Mouse (Mus musculus) layer of hippocampus, adult 18-20 months (tissue): ENCODE results near the gene Chd3. TPM values are rescaled to one million over a fixed set of nuclear protein-coding genes. Genes with fewer than 3 reads are reported as not detected.
A peak's percentile ranks its signal among the peaks of the same experiment; 100 is the strongest.

ENCODE experiments used
- DNase-seq, 2 experiments: peaks; one replicate each; pipeline ENCODE4 v3.0.0; 2022; ENCODE audit warnings: low spot score in 2 of 2
- total RNA-seq, 2 experiments: library from RNA; stranded (reverse); gene quantifications; 2 replicates each; pipeline ENCODE4 v1.2.3; 2021

Chd3 gene
- total RNA-seq, 2 experiments from 2014 or later = 531 to 556 TPM

GRCm38 (mm10) chr11:69390400-69391034 is 21.3 kb upstream of the Chd3 start:
- DNase-seq = peak in 1 of 2 experiments; percentile 90

- DNase-seq = peak in 1 of 2 experiments; percentile 65
These were observed 20.6 kb upstream of the Chd3 start for GRCm38 (mm10) chr11:69389531-69390399.

GRCm38 (mm10) chr11:69388680-69389079 is 19.5 kb upstream of the Chd3 start:
- no peak for DNase-seq

- DNase-seq = no peak
These were observed 17.6 kb upstream of the Chd3 start for GRCm38 (mm10) chr11:69386758-69387157.

- DNase-seq = no peak
These were observed 15.8 kb upstream of the Chd3 start for GRCm38 (mm10) chr11:69384979-69385378.

- DNase-seq = no peak
These were observed 13.4 kb upstream of the Chd3 start for GRCm38 (mm10) chr11:69382478-69383105.

GRCm38 (mm10) chr11:69381356-69381755 is 12.2 kb upstream of the Chd3 start:
- no peak for DNase-seq

GRCm38 (mm10) chr11:69379600-69379999 is 10.4 kb upstream of the Chd3 start:
- DNase-seq = no peak

- DNase-seq = no peak
These were observed 8.6 kb upstream of the Chd3 start for GRCm38 (mm10) chr11:69377766-69378165.

GRCm38 (mm10) chr11:69375646-69376045 is 6.4 kb upstream of the Chd3 start:
- no peak for DNase-seq

- no peak for DNase-seq
These were observed 4.2 kb upstream of the Chd3 start for GRCm38 (mm10) chr11:69373223-69373965.

- DNase-seq = no peak
These were observed 3.6 kb upstream of the Chd3 start for GRCm38 (mm10) chr11:69372780-69373170.

GRCm38 (mm10) chr11:69372056-69372779 is 3.0 kb upstream of the Chd3 start:
- peak; percentile 86 to 95 for DNase-seq

GRCm38 (mm10) chr11:69371601-69372000 is 2.4 kb upstream of the Chd3 start:
- DNase-seq = no peak

- no peak for DNase-seq
These were observed 1.6 kb upstream of the Chd3 start for GRCm38 (mm10) chr11:69370817-69371215.

GRCm38 (mm10) chr11:69369990-69370816 is 997 bp upstream of the Chd3 start:
- DNase-seq = no peak

GRCm38 (mm10) chr11:69368356-69369214 is 621 bp downstream of the Chd3 start:
- DNase-seq = peak in 1 of 2 experiments; percentile 14

- DNase-seq = peak in 1 of 2 experiments; percentile 21
These were observed 1.4 kb downstream of the Chd3 start for GRCm38 (mm10) chr11:69367616-69368355.
